In the genomic region with DNA sequence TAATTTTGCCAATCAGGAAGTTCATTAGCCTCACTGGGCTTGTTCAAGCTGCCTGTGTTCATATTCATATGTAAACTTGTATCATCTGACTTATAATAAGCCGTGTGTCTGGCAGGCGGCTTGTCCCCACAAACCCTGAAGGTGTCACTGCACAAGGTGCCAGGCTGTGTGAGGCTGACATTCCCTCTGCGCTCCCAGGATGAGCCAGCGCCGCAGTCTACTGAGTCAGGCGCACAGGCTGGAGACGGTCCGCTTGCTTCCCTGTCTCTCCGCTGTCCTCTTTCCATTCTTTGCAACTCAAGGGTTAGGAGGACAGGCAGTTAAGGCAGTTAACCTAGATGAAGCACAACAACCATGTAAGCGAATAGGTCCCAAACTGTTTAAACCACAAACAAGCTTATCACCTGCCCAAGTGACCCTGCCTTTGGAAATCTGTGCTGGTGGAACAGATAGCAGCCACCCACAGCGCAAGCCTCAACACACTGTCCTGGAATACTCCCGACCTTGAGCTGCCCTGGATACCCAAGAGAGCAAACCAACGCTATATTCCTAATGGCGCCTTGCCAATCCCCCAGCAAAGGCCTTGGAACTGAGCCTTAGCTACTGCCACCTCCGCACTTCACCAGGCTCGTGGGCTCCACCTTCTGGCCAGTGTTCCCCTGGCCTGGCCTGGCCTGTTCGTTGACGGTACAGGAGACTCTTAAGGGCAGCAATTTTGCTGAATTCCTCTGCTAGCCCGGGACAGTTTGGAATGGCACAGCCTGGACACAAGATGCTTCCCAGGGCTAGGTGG, we compare ENCODE assay signal across 8 mouse cellular contexts. TPM values are rescaled to one million over a fixed set of nuclear protein-coding genes. Genes with fewer than 3 reads are reported as not detected.
DNase-seq lines count a peak whose midpoint lies in the region; ATAC-seq lines count a peak whose summit lies in the region.

No protein-coding gene starts in this region.

- H3K4me3 ChIP-seq in intestine, embryonic 14.5 days (ENCODE audit: low read depth, low read length) = no peak overlapping the region

- DNase-seq in adrenal gland, adult (ENCODE audit: inconsistent age in 2 of 2, low spot score in 1 of 2) = peak; percentile 93 to 97
- peak; percentile 86 for DNase-seq in embryo, embryonic 10 days (ENCODE audit: low spot score)
- peak; percentile 74 for DNase-seq in gastrocnemius, postnatal 25 days
- DNase-seq in intestine, embryonic 14.5 days (ENCODE audit: low spot score) = peak; percentile 87
- peak; percentile 42 to 86 for DNase-seq in left cerebral cortex, postnatal 10 days (ENCODE audit: extremely low spot score in 1 of 2, low spot score in 2 of 2)
- DNase-seq in right cerebral cortex, postnatal 25 days = peak; percentile 56
- DNase-seq in urinary bladder, postnatal 4 days (ENCODE audit: low spot score in 2 of 2) = peak; percentile 81 to 87

- no peaks in the 10 kb centered on the region for H3K27me3 ChIP-seq in intestine, embryonic 14.5 days (replicated peaks; ENCODE audit: control insufficient read depth, insufficient read depth, low read length)

- intact Hi-C loops in left cerebral cortex, postnatal 10 days (cut with DNase I) = loop anchor here (2.0 to 5.0 kb wide), 2 partner anchors 89 to 200 kb away; partner anchors contain the start of gene Elovl5

- H3K4me1 ChIP-seq in intestine, embryonic 14.5 days (replicated peaks; ENCODE audit: control insufficient read depth, insufficient read depth, low read length) = no peaks in the 10 kb centered on the region

- no peak overlapping the region for H3K27ac ChIP-seq in intestine, embryonic 14.5 days (ENCODE audit: low read depth)

- H3K9me3 ChIP-seq in intestine, embryonic 14.5 days (ENCODE audit: control insufficient read depth, low read length) = no peaks in the 10 kb centered on the region

- no peaks in the 10 kb centered on the region for H3K36me3 ChIP-seq in intestine, embryonic 14.5 days (ENCODE audit: control insufficient read depth, insufficient read depth, low read length)

- no peak overlapping the region for H3K9ac ChIP-seq in intestine, embryonic 14.5 days (ENCODE audit: low read length)

- H3K4me2 ChIP-seq in intestine, embryonic 14.5 days (ENCODE audit: low read length) = no peak overlapping the region

- peak; percentile 76 for ATAC-seq in intestine, embryonic 14.5 days (replicated peaks; ENCODE audit: low FRiP score, low TSS enrichment, low read depth)
- ATAC-seq in megakaryocyte progenitor cell, adult 5-6 weeks (replicated peaks; ENCODE audit: poor library complexity) = peak; percentile 87

- 54% methylated on average over 19 of the region's 19 CpGs for WGBS in intestine, embryonic 14.5 days

RNA-seq across cellular contexts. Expression of gene Gcm1, which starts 45.3 kb away (rescaled TPM):
- not detected for total RNA-seq in gastrocnemius, postnatal 25 days (2021)
- not detected in 2 replicates for polyA plus RNA-seq in intestine, embryonic 14.5 days (2014; fragmentation: Nextera tagmentation; extraction: Ambion mirVana)
- not detected for total RNA-seq in left cerebral cortex, postnatal 10 days (2021)
- not detected in 2 replicates for total RNA-seq in megakaryocyte progenitor cell, adult 5-6 weeks (2015)
- total RNA-seq in megakaryocyte progenitor cell, adult 5-6 weeks (2017) = not detected in 2 replicates
